Mouse (Mus musculus) cerebellum, adult 2 months (tissue): Measurements from ENCODE around the gene Sac3d1.

Experiments
- CTCF ChIP-seq: fragments of 200-500 bp; IDR thresholded peaks from 2 replicates; pipeline ENCODE4 v1.5.1; 2011; ENCODE audit warnings: low read depth, mild to moderate bottlenecking, control low read depth, low read length, moderate library complexity, borderline replicate concordance; ENCODE audit not compliant: insufficient read depth
- POLR2A ChIP-seq: fragments of 200-500 bp; IDR thresholded peaks from 2 replicates; pipeline ENCODE4 v1.6.1; 2011; ENCODE audit warnings: low read length, control low read depth, borderline replicate concordance; ENCODE audit not compliant: insufficient read depth

GRCm38 (mm10) chr19:6157220-6157619 lies 38.8 kb upstream of the Sac3d1 start:
- TF ChIP-seq CTCF: no peak
- TF ChIP-seq POLR2A: no peak
